Mouse (Mus musculus) liver, adult 2 months (tissue): ENCODE data around the gene Gan.

Source experiments
- CTCF ChIP-seq: fragments of 200-500 bp; IDR thresholded peaks from 2 replicates; pipeline ENCODE4 v1.5.1; 2011; ENCODE audit warnings: low read depth, low read length, control low read depth
- POLR2A ChIP-seq: fragments of 200-500 bp; IDR thresholded peaks from 2 replicates; pipeline ENCODE4 v1.6.1; 2011; ENCODE audit warnings: low read length, control low read depth; ENCODE audit not compliant: insufficient read depth; ENCODE audit errors: extremely low read depth

- TF ChIP-seq CTCF (no peak), POLR2A (no peak)
These were observed 83.0 kb downstream of the Gan start for GRCm38 (mm10) chr8:117240841-117241494.
